Mouse (Mus musculus) left cerebral cortex, postnatal 25 days (tissue): ENCODE measurements around the gene Efna5. TPM values are rescaled to one million over a fixed set of nuclear protein-coding genes. Genes with fewer than 3 reads are reported as not detected.

Experiments
- DNase-seq, 2 experiments: peaks; one replicate each; pipeline ENCODE4 v3.0.0; 2022; ENCODE audit warnings: low spot score in 2 of 2, mixed read lengths in 1 of 2
- intact Hi-C: fragments of 180-260 bp; cut with DNase I; formaldehyde crosslinking; loops from one replicate; pipeline ENCODE4 v1.15.1; 2025
- total RNA-seq, 2 experiments: library from RNA; stranded (reverse); gene quantifications; 2 replicates each; pipeline ENCODE4 v1.2.3; 2021

The Efna5 gene
- total RNA-seq, 2 experiments from 2014 or later = 32.8 to 41.5 TPM

DNA sequence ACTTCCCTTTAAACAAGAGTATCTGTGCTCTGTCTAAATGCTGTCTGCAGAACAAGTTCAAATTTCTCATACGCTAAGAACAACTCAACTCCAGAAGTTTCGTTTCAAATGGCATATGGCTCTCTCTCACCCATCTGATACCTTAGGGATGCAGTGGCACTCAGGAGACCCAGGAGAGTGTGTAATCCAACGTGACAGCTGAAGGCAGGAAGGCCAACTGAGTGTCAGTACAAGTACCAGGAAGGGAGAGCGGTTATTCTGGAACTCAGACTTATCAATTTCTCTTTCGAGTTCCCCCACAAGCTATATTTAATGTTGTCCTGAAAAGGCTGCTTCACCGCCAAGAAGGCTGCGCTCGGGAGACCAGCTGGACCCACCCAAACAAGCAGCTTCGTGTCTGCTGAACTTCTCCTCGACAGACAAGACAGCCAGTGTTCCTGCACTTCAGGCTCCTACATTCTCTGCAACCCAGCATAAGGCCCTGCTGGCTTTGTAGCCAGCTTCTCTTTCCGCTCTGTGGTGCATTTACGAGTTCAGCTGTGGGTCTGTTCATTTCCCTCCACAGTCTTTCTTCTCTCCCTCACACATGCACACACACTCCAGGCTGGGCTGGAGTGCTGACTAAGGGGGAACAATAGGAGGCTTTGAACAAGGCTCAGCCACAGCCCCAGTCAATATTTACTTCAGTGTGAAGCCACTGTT is 18.7 kb downstream of the Efna5 start:
- intact Hi-C loops = no loop called here

GRCm38 (mm10) chr17:62857275-62857674 is 23.8 kb downstream of the Efna5 start:
- DNase-seq = no peak
- intact Hi-C loops = no loop called here

More for the DNA sequence above, 18.7 kb downstream of the Efna5 start:
- peak in 1 of 2 experiments; percentile 63 for DNase-seq

DNA sequence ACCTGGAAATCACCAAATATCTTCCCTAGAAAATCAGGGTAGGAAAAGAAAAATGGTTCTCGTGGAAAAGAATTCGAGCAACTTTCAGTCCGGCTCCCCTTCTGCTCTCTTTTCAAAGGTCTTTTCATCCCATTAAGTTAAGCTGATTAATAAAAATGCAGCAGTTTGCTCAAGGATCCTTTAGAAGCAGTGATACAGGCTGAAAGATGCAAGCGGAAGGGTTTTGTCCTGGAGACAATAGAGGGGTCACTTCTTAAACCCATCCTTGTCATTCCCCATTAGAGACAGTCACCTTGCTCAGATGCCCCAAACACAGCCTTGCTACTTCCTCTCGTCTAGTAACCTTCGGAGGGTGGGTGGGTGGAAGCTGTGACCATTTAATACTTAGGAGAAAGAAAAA is 27.4 kb downstream of the Efna5 start:
- no peak for DNase-seq
- intact Hi-C loops = no loop called here

DNA sequence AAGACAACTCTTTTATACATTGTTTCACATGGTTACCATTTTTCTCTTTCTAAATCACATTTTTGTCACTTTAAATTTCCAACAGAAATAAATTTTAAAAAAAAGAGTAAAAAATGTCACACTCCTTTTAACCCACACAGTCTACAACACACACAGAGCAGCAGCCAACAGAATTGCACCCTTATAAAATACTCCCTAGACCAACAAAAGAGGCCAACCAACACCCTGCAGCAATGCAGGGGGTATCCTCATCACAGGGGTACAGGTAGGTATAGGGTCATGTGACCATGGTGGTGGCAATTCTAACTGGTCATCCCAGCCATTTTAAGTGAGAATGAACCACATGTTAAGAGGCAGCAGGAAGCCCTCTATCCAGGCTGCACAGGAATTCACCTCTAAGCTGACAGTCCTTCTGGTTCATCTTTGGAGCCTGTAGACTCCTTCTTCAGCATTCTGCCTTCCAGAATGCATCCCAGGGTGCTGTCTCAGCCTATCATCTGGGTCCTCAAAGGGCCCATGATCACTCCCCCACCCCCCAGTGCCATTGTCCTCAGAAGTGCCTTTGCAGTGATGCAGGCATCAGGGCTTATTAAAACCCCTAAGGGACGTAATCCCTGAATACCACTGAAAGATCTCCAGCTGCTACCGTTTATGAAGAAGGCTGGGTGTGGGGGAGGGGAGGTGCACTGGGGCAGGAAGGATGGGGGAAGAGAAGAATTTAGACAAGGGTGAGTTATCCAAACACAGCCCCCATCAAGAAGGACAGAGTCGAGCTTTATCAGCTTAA is 28.1 kb downstream of the Efna5 start:
- DNase-seq = no peak
- intact Hi-C loops = no loop called here

- intact Hi-C loops = no loop called here
- DNase-seq = no peak
Measured at GRCm38 (mm10) chr17:62851268-62851667, 29.8 kb downstream of the Efna5 start.

DNA sequence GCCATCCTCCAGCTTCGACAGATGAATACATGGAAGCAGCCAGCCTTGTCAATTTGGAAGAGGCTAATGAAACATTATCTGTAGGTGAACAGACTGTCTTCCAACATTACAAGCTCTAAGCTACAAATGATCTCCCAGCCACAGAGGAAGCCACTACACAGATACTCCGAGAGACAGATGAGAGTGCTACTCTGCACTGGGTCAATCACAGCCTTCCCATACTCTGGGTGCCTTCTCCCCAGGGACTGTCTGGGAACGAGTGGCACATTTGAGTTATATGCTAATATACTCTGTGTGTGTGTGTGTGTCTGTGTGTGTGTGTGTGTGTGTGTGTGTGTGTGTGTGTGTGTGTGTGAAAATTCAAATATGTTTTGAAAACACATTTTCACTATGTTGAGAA is 30.5 kb downstream of the Efna5 start:
- intact Hi-C loops = no loop called here
- no peak for DNase-seq

DNA sequence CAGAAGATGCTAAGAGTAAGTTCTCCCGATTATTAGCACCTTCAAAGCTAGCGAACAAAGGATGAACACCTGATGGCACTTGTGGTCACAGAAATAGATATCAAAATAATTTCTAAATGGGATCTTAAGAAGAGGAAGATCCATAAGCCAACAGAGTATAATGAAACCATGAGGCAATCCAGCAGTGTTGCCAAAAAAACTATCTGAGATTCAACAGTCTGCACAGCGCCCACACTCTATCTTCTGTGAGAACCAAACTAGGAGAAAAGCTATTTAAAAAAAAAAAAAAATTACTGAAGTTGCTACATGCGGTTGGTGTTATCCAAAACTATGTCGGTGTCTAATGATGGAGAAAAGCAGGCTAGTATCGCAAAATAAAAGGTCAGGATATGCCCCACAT is 31.4 kb downstream of the Efna5 start:
- intact Hi-C loops = no loop called here
- DNase-seq = peak; percentile 27 to 79

- DNase-seq = no peak
- intact Hi-C loops = no loop called here
Measured at GRCm38 (mm10) chr17:62845656-62846055, 35.5 kb downstream of the Efna5 start.

- DNase-seq = no peak
- intact Hi-C loops = no loop called here
Measured at GRCm38 (mm10) chr17:62844329-62844728, 36.8 kb downstream of the Efna5 start.

GRCm38 (mm10) chr17:62837336-62837735 is 43.8 kb downstream of the Efna5 start:
- intact Hi-C loops = no loop called here

DNA sequence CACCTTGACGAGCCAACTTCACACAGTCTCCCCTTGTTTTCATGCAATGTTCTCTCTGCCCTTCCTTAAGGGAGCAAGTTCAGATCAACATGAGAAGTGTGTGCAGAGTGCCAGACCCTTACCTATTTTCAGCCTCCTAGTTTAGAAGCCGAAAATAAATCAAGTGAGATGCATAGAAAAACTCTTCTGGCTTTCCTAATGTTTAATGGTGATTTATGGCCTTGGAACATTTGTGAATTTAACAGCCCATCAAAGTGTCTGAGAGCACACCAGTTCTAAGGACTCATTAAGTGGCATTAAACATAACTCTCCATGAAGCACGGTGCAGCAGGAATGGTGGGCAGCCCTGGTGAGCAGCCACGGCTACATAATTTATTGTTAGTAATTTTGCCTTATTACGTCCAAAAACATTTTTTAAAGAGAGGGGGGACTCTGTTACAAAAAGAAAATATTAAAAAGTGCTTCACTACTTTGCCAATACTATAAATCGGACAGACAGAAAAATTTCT is 44.5 kb downstream of the Efna5 start:
- no peak for DNase-seq
- intact Hi-C loops = no loop called here

More at GRCm38 (mm10) chr17:62837336-62837735, 43.8 kb downstream of the Efna5 start:
- no peak for DNase-seq

DNA sequence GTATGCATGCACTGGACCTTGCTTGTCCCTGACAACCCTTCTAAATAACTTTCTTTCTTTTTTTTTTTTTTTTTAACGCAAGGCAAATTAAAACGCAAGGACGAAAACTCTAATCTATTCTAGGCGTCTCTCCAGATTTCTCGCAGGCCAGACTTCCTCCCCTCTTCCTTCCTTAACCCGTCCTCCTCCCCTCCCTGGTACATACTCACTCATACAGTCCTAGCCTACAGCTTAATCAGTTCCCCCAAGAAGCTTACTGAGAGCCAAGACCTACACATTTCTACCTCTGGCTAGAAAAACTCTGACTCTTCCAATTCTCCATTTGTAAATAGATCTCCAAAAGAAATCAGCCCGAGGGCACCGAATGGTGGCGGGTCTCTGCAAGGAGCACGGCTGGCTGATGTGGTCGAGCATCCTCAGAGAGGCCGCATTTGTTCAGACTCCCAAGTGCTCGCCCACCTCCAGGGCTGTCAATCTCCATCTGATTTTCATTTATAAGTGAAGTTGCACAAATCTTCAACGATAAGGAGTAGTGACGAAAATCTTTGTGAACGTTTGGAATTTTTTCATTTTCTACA is 48.5 kb downstream of the Efna5 start:
- DNase-seq = no peak
- intact Hi-C loops = no loop called here

- DNase-seq = no peak
- intact Hi-C loops = no loop called here
Measured at GRCm38 (mm10) chr17:62827549-62827948, 53.6 kb downstream of the Efna5 start.

GRCm38 (mm10) chr17:62821219-62821618 is 59.9 kb downstream of the Efna5 start:
- intact Hi-C loops = no loop called here
- peak in 1 of 2 experiments; percentile 51 for DNase-seq

- intact Hi-C loops = no loop called here
- no peak for DNase-seq
Measured at GRCm38 (mm10) chr17:62819931-62820330, 61.2 kb downstream of the Efna5 start.

GRCm38 (mm10) chr17:62818821-62819220 is 62.3 kb downstream of the Efna5 start:
- DNase-seq = peak in 1 of 2 experiments; percentile 30
- intact Hi-C loops = no loop called here

DNA sequence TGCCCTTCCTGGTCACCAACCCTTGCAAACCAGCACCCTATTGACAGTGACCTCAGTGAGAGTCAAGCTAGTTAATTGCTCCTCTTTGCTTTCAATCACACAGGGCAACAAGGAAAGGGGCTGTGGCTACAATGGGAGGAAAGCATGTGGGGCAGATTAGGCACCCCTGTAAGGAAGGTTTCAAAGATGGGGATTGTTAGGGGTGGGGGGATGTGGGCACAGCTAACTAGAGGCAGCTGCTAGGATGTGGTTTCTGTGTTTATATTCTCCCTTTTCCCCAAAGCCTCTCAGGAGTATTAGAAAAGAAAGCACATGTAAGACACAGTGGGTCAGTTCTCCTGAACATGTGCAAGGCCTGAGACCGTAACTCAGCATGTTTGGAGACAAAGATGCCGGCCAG is 62.8 kb downstream of the Efna5 start:
- DNase-seq = no peak
- intact Hi-C loops = no loop called here

GRCm38 (mm10) chr17:62816879-62817278 is 64.2 kb downstream of the Efna5 start:
- no peak for DNase-seq
- intact Hi-C loops = no loop called here

- intact Hi-C loops = no loop called here
- no peak for DNase-seq
Measured at GRCm38 (mm10) chr17:62813461-62813860, 67.7 kb downstream of the Efna5 start.

GRCm38 (mm10) chr17:62807891-62808290 is 73.2 kb downstream of the Efna5 start:
- DNase-seq = no peak
- intact Hi-C loops = no loop called here

DNA sequence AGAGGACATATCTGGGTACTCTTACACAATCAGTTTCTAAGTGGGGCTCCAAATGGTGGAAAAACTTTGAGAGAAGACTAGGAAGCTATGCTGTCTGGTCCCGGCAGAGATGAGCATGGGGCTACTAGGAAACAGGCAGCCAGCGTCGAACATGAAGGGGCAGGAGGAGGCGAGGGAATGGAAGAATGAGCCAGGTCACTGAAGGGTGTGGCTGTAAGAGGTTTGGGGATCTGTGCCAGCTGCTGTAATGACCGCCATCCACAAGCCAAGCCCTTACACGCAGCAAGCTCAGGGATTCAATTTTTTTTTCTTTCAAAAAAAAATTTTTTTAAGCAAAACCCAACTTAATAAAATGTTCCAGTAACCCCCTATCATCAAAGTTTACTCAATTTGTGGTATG is 74.5 kb downstream of the Efna5 start:
- no peak for DNase-seq
- intact Hi-C loops = no loop called here
